Mouse (Mus musculus) midbrain, embryonic 15.5 days (tissue): ENCODE results near the gene Madd. TPM values are rescaled to one million over a fixed set of nuclear protein-coding genes. Genes with fewer than 3 reads are reported as not detected.

Experiments
- ATAC-seq: fragments of 200-750 bp; cut with Nextera tagmentation; replicated peaks from 2 replicates; pipeline ENCODE4 v1.8.0; 2017; ENCODE audit warnings: moderate TSS enrichment
- H3K27ac ChIP-seq: fragments of 300-500 bp; sonication (generic); 2 replicates; pipeline ENCODE4 v1.5.1; 2015; ENCODE audit warnings: mild to moderate bottlenecking, inconsistent platforms
- H3K27me3 ChIP-seq: fragments of 300-500 bp; sonication (generic); replicated peaks from 2 replicates; pipeline ENCODE4 v1.6.1; 2015; ENCODE audit warnings: inconsistent platforms
- H3K36me3 ChIP-seq: fragments of 300-500 bp; sonication (generic); replicated peaks from 2 replicates; pipeline ENCODE4 v1.6.1; 2015; ENCODE audit warnings: inconsistent platforms
- H3K4me1 ChIP-seq: fragments of 300-500 bp; sonication (generic); 2 replicates; pipeline ENCODE4 v1.6.1; 2015; ENCODE audit warnings: inconsistent platforms
- H3K4me2 ChIP-seq: fragments of 300-500 bp; sonication (generic); 2 replicates; pipeline ENCODE4 v1.6.1; 2015; ENCODE audit warnings: inconsistent platforms, mild to moderate bottlenecking, moderate library complexity
- H3K4me3 ChIP-seq: fragments of 300-500 bp; sonication (generic); 2 replicates; pipeline ENCODE4 v1.5.1; 2015; ENCODE audit warnings: mild to moderate bottlenecking, inconsistent platforms
- H3K9ac ChIP-seq: fragments of 300-500 bp; sonication (generic); 2 replicates; pipeline ENCODE4 v1.6.1; 2015; ENCODE audit warnings: mild to moderate bottlenecking, inconsistent platforms
- H3K9me3 ChIP-seq: fragments of 300-500 bp; sonication (generic); 2 replicates; pipeline ENCODE4 v1.6.1; 2016; ENCODE audit warnings: inconsistent platforms
- WGBS: fragments of 180-500 bp; shearing (Covaris S2); methylation state at CpG from one replicate; pipeline ENCODE4 v1.1.7; 2015; ENCODE audit warnings: mixed read lengths; 5-methylcytosine and 5-hydroxymethylcytosine counted together
- polyA plus RNA-seq: library from polyadenylated mRNA; unstranded; fragments of >200 nt; fragmentation: Nextera tagmentation; extraction: Ambion mirVana; gene quantifications from 2 replicates; pipeline ENCODE4 v1.2.1, GENCODE M21; 2015

Madd gene
- polyA plus RNA-seq, 1 experiment from 2014 or later, result 69.3 TPM

GRCm38 (mm10) chr2:91194624-91195332 lies 11.1 kb upstream of the Madd start:
- no peaks in the 10 kb centered on the region for H3K9me3 ChIP-seq
- no peaks in the 10 kb centered on the region for H3K27me3 ChIP-seq
- H3K4me1 ChIP-seq, result no peaks in the 10 kb centered on the region; the same call in 1 of the 2 replicates
- ATAC-seq, result peak; percentile 84
- H3K27ac ChIP-seq, result no peak overlapping the region
- H3K4me2 ChIP-seq, result peak overlapping the region; percentile 48
- peak overlapping the region; percentile 19 for H3K4me3 ChIP-seq
- under 1% methylated on average over 27 of the region's 27 CpGs for WGBS
- no peaks in the 10 kb centered on the region for H3K36me3 ChIP-seq
- peak overlapping the region; percentile 19; the same call in 1 of the 2 replicates for H3K9ac ChIP-seq

- WGBS, result 87% methylated on average over 16 of the region's 16 CpGs
- no peak overlapping the region for H3K27ac ChIP-seq
- H3K9me3 ChIP-seq, result no peaks in the 10 kb centered on the region
- H3K27me3 ChIP-seq, result no peaks in the 10 kb centered on the region
- H3K9ac ChIP-seq, result no peak overlapping the region
- no peak for ATAC-seq
- H3K36me3 ChIP-seq, result no peaks in the 10 kb centered on the region
- no peak overlapping the region for H3K4me3 ChIP-seq
- no peak overlapping the region for H3K4me2 ChIP-seq
- no peaks in the 10 kb centered on the region; the same call in 1 of the 2 replicates for H3K4me1 ChIP-seq
Observed at GRCm38 (mm10) chr2:91190501-91190900, 6.9 kb upstream of the Madd start.

GRCm38 (mm10) chr2:91187431-91187830 lies 3.8 kb upstream of the Madd start:
- Histone ChIP-seq H3K27ac (no peak overlapping the region), H3K36me3 (no peaks in the 10 kb centered on the region), H3K4me2 (no peak overlapping the region), H3K9ac (no peak overlapping the region), H3K27me3 (no peaks in the 10 kb centered on the region), H3K9me3 (no peaks in the 10 kb centered on the region), H3K4me3 (no peak overlapping the region), H3K4me1 (peaks cover 8% of the 10 kb centered on the region)
- no peak for ATAC-seq
- WGBS, result 80% methylated on average over 4 of the region's 4 CpGs

GRCm38 (mm10) chr2:91186208-91186607 lies 2.6 kb upstream of the Madd start:
- Histone ChIP-seq H3K4me3 (no peak overlapping the region), H3K36me3 (no peaks in the 10 kb centered on the region), H3K9ac (no peak overlapping the region), H3K4me1 (peaks cover 17% of the 10 kb centered on the region), H3K9me3 (no peaks in the 10 kb centered on the region), H3K27me3 (no peaks in the 10 kb centered on the region), H3K27ac (no peak overlapping the region), H3K4me2 (no peak overlapping the region)
- 86% methylated on average over 1 of the region's 1 CpGs for WGBS
- ATAC-seq, result no peak

GRCm38 (mm10) chr2:91183148-91183513 lies 506 bp downstream of the Madd start:
- WGBS, result 1% methylated on average over 9 of the region's 9 CpGs

GRCm38 (mm10) chr2:91182405-91183147 lies 1.1 kb downstream of the Madd start:
- under 1% methylated on average over 78 of the region's 81 CpGs for WGBS
- Histone ChIP-seq H3K36me3 (peaks cover 9% of the 10 kb centered on the region; the same call in 1 of the 2 replicates), H3K9ac (peak overlapping the region; percentile 85), H3K4me3 (peak overlapping the region; percentile 65), H3K27me3 (no peaks in the 10 kb centered on the region), H3K9me3 (no peaks in the 10 kb centered on the region), H3K4me1 (peaks cover 31% of the 10 kb centered on the region), H3K4me2 (peak overlapping the region; percentile 83), H3K27ac (peak overlapping the region; percentile 94)
- ATAC-seq, result peak; percentile 98

More at GRCm38 (mm10) chr2:91183148-91183513, 506 bp downstream of the Madd start:
- peak overlapping the region; percentile 85 for H3K9ac ChIP-seq
- H3K4me2 ChIP-seq, result peak overlapping the region; percentile 83
- ATAC-seq, result peak; percentile 98
- H3K27me3 ChIP-seq, result no peaks in the 10 kb centered on the region
- peaks cover 3% of the 10 kb centered on the region; the same call in 1 of the 2 replicates for H3K36me3 ChIP-seq
- H3K9me3 ChIP-seq, result no peaks in the 10 kb centered on the region
- H3K27ac ChIP-seq, result peak overlapping the region; percentile 94
- H3K4me3 ChIP-seq, result peak overlapping the region; percentile 65
- peaks cover 31% of the 10 kb centered on the region for H3K4me1 ChIP-seq

GRCm38 (mm10) chr2:91182016-91182404 lies 1.6 kb downstream of the Madd start:
- 6% methylated on average over 8 of the region's 8 CpGs for WGBS
- peak overlapping the region; percentile 65 for H3K4me3 ChIP-seq
- 0 out of 2 replicates have a peak, but pooled peaks have one; percentile 2 for ATAC-seq

GRCm38 (mm10) chr2:91180706-91181105 lies 2.9 kb downstream of the Madd start:
- H3K36me3 ChIP-seq, result peaks cover 24% of the 10 kb centered on the region
- ATAC-seq, result no peak
- peaks cover 31% of the 10 kb centered on the region for H3K4me1 ChIP-seq
- 67% methylated on average over 5 of the region's 5 CpGs for WGBS
- H3K9ac ChIP-seq, result peak overlapping the region; percentile 85
- peak overlapping the region; percentile 83 for H3K4me2 ChIP-seq
- no peaks in the 10 kb centered on the region for H3K9me3 ChIP-seq
- no peaks in the 10 kb centered on the region for H3K27me3 ChIP-seq
- H3K27ac ChIP-seq, result no peak overlapping the region
- H3K4me3 ChIP-seq, result 0 out of 2 replicates have a peak overlapping the region, but pooled peaks have one; percentile 65

More at GRCm38 (mm10) chr2:91182016-91182404, 1.6 kb downstream of the Madd start:
- Histone ChIP-seq H3K9me3 (no peaks in the 10 kb centered on the region), H3K27me3 (no peaks in the 10 kb centered on the region), H3K4me1 (peaks cover 31% of the 10 kb centered on the region), H3K27ac (peak overlapping the region; percentile 94), H3K36me3 (peaks cover 11% of the 10 kb centered on the region), H3K4me2 (peak overlapping the region; percentile 83), H3K9ac (peak overlapping the region; percentile 85)

- H3K9me3 ChIP-seq, result no peaks in the 10 kb centered on the region
- no peak for ATAC-seq
- no peak overlapping the region; the same call in 1 of the 2 replicates for H3K9ac ChIP-seq
- no peak overlapping the region for H3K4me3 ChIP-seq
- 47% methylated on average over 4 of the region's 4 CpGs for WGBS
- H3K4me1 ChIP-seq, result peaks cover 31% of the 10 kb centered on the region
- no peak overlapping the region for H3K4me2 ChIP-seq
- H3K27me3 ChIP-seq, result no peaks in the 10 kb centered on the region
- peaks cover 29% of the 10 kb centered on the region for H3K36me3 ChIP-seq
- no peak overlapping the region for H3K27ac ChIP-seq
Observed at GRCm38 (mm10) chr2:91179825-91180224, 3.8 kb downstream of the Madd start.

GRCm38 (mm10) chr2:91176234-91176633 lies 7.4 kb downstream of the Madd start:
- WGBS, result 78% methylated on average over 6 of the region's 6 CpGs
- no peak overlapping the region for H3K27ac ChIP-seq
- H3K4me1 ChIP-seq, result peaks cover 14% of the 10 kb centered on the region
- ATAC-seq, result no peak
- peaks cover 56% of the 10 kb centered on the region for H3K36me3 ChIP-seq
- no peak overlapping the region for H3K4me3 ChIP-seq
- no peaks in the 10 kb centered on the region for H3K27me3 ChIP-seq
- H3K9me3 ChIP-seq, result no peaks in the 10 kb centered on the region
- no peak overlapping the region for H3K4me2 ChIP-seq
- H3K9ac ChIP-seq, result no peak overlapping the region

- WGBS, result 90% methylated on average over 4 of the region's 4 CpGs
- Histone ChIP-seq H3K27ac (no peak overlapping the region), H3K27me3 (no peaks in the 10 kb centered on the region), H3K4me1 (peaks cover 7% of the 10 kb centered on the region), H3K36me3 (peaks cover 59% of the 10 kb centered on the region), H3K9ac (no peak overlapping the region), H3K9me3 (no peaks in the 10 kb centered on the region), H3K4me2 (no peak overlapping the region), H3K4me3 (no peak overlapping the region)
- no peak for ATAC-seq
Observed at GRCm38 (mm10) chr2:91175490-91175889, 8.1 kb downstream of the Madd start.

GRCm38 (mm10) chr2:91169587-91170322 lies 13.9 kb downstream of the Madd start:
- H3K9ac ChIP-seq, result no peak overlapping the region
- no peak overlapping the region for H3K4me3 ChIP-seq
- no peaks in the 10 kb centered on the region for H3K9me3 ChIP-seq
- peaks cover 69% of the 10 kb centered on the region for H3K36me3 ChIP-seq
- no peaks in the 10 kb centered on the region for H3K4me1 ChIP-seq
- no peaks in the 10 kb centered on the region for H3K27me3 ChIP-seq
- no peak overlapping the region for H3K4me2 ChIP-seq
- no peak overlapping the region for H3K27ac ChIP-seq
- WGBS, result 92% methylated on average over 25 of the region's 25 CpGs
- ATAC-seq, result no peak
